Mouse (Mus musculus): ENCODE results near the gene Zbtb7a. TPM values are rescaled to one million over a fixed set of nuclear protein-coding genes. Genes with fewer than 3 reads are reported as not detected.

The Zbtb7a gene
- polyA plus RNA-seq, 1 experiment from 2014 or later: 25.0 TPM

DNA sequence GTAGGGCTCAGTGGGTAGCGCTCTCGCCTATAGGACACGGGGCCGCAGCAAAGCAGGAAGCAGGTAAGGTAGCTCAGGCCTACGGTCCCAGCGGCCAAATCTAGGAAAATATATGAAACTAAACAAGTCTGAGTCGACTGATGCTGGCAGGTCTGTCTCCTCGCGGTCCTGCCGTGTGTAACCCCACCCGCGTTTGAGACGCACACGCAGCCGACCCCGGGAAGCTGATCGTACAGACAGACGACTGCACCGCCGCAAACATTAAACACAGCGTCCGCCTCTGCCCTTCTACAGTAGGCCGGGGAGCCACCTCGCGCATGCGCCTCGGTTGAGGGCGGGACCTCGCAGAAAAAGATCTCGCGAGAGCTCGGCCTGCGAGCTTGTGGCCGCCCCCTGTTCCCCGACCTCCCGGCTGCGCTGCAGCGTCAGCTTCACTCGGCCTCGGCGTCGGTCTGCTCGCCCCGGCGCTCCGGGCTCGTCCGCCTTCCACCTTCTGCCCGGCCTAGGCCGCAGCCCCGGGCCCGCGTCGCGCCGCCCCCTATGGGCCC, 29.4 kb upstream of the Zbtb7a start, which contains the start of gene Map2k2:
Gene Map2k2 (plus strand): TSS at position 351 of the 548 bp plus-strand sequence.
- Histone ChIP-seq H3K4me3 (ENCODE audit: low read depth, low read length) (peak within 1 kb of the TSS; percentile 90), H3K36me3 (ENCODE audit: insufficient read depth) (peaks cover 30% of the 10 kb centered on the region), H3K27me3 (ENCODE audit: insufficient read depth, low read length) (no peaks in the 10 kb centered on the region), H3K9me3 (ENCODE audit: low read depth, low read length) (no peaks in the 10 kb centered on the region), H3K4me1 (ENCODE audit: insufficient read depth) (peaks cover 13% of the 10 kb centered on the region; the same call in 1 of the 2 replicates), H3K4me2 (peak within 1 kb of the TSS; percentile 84), H3K9ac (peak within 1 kb of the TSS; percentile 97), H3K27ac (ENCODE audit: low read depth) (peak within 1 kb of the TSS; percentile 99)
- DNase-seq (peak; percentile 100), ATAC-seq (ENCODE audit: insufficient read depth) (peak; percentile 94)
- TF ChIP-seq CTCF (IDR thresholded peaks at IDR 0.05; ENCODE audit: low read depth): no peak
- under 1% methylated on average over 55 of the region's 56 CpGs for WGBS

DNA sequence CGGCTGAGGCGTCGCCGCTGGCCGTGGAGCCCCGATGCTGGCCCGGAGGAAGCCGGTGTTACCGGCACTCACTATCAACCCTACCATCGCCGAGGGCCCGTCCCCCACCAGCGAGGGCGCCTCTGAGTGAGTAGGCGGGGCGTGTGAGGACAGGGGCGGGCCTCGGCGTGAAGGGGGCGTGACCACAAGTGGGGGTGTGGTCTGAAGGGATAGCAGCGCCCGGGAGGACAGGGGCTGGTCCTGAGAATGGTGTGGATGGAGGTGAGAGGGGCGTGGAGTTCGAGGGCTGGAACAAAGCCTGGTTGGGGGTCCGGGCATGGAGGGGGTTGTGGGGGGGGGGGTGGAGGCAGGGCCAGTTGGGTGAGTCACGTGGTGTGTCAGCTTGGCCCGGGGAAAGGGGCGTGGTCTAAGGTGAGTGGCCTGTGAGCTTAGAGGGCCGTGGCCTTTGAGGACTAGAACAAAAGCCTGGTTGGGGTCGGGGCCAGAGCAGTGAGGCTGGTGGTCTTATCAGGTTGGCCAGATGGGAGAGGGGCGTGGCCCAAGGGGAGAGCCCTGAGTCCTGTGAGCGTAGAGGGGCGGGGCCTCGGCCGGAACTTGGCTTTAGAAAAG, 28.8 kb upstream of the Zbtb7a start:
- DNase-seq (peak; percentile 89), ATAC-seq (ENCODE audit: insufficient read depth) (peak; percentile 86)
- Histone ChIP-seq H3K9me3 (ENCODE audit: low read depth, low read length) (no peaks in the 10 kb centered on the region), H3K27ac (ENCODE audit: low read depth) (peak overlapping the region; percentile 99), H3K36me3 (ENCODE audit: insufficient read depth) (peaks cover 35% of the 10 kb centered on the region), H3K4me1 (ENCODE audit: insufficient read depth) (peaks cover 13% of the 10 kb centered on the region; the same call in 1 of the 2 replicates), H3K4me2 (peak overlapping the region; percentile 84), H3K4me3 (ENCODE audit: low read depth, low read length) (peak overlapping the region; percentile 90), H3K27me3 (ENCODE audit: insufficient read depth, low read length) (no peaks in the 10 kb centered on the region), H3K9ac (peak overlapping the region; percentile 97)
- under 1% methylated on average over 33 of the region's 35 CpGs for WGBS
- TF ChIP-seq CTCF (IDR thresholded peaks at IDR 0.05; ENCODE audit: low read depth): peak; percentile 39; the same call in 1 of the 2 replicates

DNA sequence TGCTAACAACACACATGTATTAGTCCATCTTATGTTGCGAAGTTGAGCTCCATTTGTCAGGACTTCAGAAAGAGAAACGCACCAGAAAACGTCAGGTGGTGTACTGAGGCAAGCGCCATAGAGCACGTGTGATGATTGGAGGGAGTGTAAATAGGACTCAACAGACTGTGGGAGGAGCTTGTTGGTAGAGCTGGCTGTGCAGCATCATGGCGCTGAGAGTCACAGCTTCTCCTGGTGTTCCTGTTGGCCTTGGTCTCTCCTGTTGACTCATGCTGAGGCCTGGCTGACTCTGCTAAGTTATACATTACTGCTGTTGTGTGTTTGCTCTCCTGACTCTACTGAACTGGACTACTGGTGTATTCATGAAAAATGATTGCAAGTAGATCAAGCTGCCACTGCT, 22.1 kb upstream of the Zbtb7a start:
- H3K4me3 ChIP-seq (ENCODE audit: low read depth, low read length): no peak overlapping the region
- H3K9me3 ChIP-seq (ENCODE audit: low read depth, low read length): no peaks in the 10 kb centered on the region
- H3K4me1 ChIP-seq (ENCODE audit: insufficient read depth): no peaks in the 10 kb centered on the region
- no peak for TF ChIP-seq CTCF (IDR thresholded peaks at IDR 0.05; ENCODE audit: low read depth)
- peaks cover 93% of the 10 kb centered on the region for H3K36me3 ChIP-seq (ENCODE audit: insufficient read depth)
- H3K9ac ChIP-seq: no peak overlapping the region
- no peaks in the 10 kb centered on the region for H3K27me3 ChIP-seq (ENCODE audit: insufficient read depth, low read length)
- DNase-seq: no peak
- 87% methylated on average over 6 of the region's 6 CpGs for WGBS
- no peak overlapping the region for H3K27ac ChIP-seq (ENCODE audit: low read depth)
- no peak overlapping the region for H3K4me2 ChIP-seq
- ATAC-seq (ENCODE audit: insufficient read depth): no peak

DNA sequence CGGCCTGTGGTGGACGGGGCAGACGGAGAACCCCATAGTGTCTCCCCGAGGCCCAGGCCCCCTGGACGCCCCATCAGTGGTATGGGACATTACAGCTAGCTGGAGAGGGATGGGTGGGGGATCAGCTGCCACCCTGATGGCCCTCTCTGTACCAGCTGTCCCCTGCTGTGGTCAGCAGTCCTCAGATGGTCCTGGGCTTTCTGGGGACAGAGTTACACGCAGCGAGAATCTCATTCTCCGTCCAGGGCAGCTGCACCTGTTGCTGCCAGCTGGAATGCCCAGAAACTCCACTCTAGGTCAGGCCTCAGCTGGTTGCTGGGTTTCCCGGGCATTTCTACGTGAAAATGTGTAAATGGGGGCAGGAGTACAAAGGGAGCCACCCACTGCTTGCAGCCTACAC, 15.4 kb upstream of the Zbtb7a start:
- peaks cover 98% of the 10 kb centered on the region for H3K36me3 ChIP-seq (ENCODE audit: insufficient read depth)
- ATAC-seq (ENCODE audit: insufficient read depth) (no peak), DNase-seq (no peak)
- H3K4me2 ChIP-seq: no peak overlapping the region
- no peaks in the 10 kb centered on the region for H3K9me3 ChIP-seq (ENCODE audit: low read depth, low read length)
- H3K27me3 ChIP-seq (ENCODE audit: insufficient read depth, low read length): no peaks in the 10 kb centered on the region
- no peaks in the 10 kb centered on the region for H3K4me1 ChIP-seq (ENCODE audit: insufficient read depth)
- H3K9ac ChIP-seq: no peak overlapping the region
- no peak overlapping the region for H3K27ac ChIP-seq (ENCODE audit: low read depth)
- no peak overlapping the region for H3K4me3 ChIP-seq (ENCODE audit: low read depth, low read length)
- 90% methylated on average over 10 of the region's 10 CpGs for WGBS
- no peak for TF ChIP-seq CTCF (IDR thresholded peaks at IDR 0.05; ENCODE audit: low read depth)

DNA sequence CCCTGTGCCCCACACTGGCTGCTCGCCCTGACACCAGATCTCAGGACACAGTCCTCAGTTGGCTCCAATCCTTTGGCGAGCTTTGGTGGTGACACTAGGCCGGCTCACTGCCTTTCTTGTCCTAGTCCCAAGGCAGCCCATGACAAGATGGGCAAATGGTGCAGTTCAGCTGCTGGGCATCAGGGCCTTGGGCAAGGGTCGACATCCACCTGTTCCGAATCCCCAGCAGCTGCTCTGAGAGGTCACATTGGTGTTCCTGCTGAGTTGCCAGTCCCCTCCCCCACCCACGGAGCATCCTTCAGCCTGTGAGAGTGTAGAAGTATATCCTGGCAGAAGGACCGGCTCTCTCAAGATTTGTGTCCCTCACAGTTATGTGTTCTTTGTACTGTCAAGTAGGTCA, 14.4 kb upstream of the Zbtb7a start:
- Histone ChIP-seq H3K4me2 (no peak overlapping the region), H3K27ac (ENCODE audit: low read depth) (no peak overlapping the region), H3K9me3 (ENCODE audit: low read depth, low read length) (no peaks in the 10 kb centered on the region), H3K9ac (no peak overlapping the region), H3K27me3 (ENCODE audit: insufficient read depth, low read length) (no peaks in the 10 kb centered on the region), H3K4me3 (ENCODE audit: low read depth, low read length) (no peak overlapping the region), H3K36me3 (ENCODE audit: insufficient read depth) (peaks cover 89% of the 10 kb centered on the region), H3K4me1 (ENCODE audit: insufficient read depth) (no peaks in the 10 kb centered on the region)
- no peak for TF ChIP-seq CTCF (IDR thresholded peaks at IDR 0.05; ENCODE audit: low read depth)
- no peak for DNase-seq
- ATAC-seq (ENCODE audit: insufficient read depth): no peak
- 77% methylated on average over 7 of the region's 7 CpGs for WGBS

DNA sequence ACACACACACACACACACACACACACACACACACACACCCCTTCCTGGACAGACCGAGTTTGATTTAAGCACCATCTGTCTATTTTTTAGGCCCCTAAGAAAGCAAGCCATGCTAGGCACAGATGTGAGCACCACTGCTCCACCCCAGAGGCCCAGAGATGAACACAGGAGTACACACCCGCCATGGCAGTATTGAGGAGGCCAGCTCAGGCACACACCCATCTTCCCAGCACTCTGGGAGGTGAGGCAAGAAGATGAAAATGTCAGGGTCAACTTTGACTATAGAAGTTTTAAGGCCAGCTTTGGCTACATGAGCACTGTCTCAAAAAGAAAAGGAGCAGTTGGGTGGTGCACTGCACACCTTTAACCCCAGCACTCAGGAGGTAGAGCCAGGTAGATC, 12.1 kb upstream of the Zbtb7a start:
- ATAC-seq (ENCODE audit: insufficient read depth) (no peak), DNase-seq (no peak)
- 93% methylated on average over 2 of the region's 2 CpGs for WGBS
- H3K27ac ChIP-seq (ENCODE audit: low read depth): no peak overlapping the region
- TF ChIP-seq CTCF (IDR thresholded peaks at IDR 0.05; ENCODE audit: low read depth): no peak
- H3K4me2 ChIP-seq: no peak overlapping the region
- H3K36me3 ChIP-seq (ENCODE audit: insufficient read depth): peaks cover 69% of the 10 kb centered on the region
- H3K4me1 ChIP-seq (ENCODE audit: insufficient read depth): no peaks in the 10 kb centered on the region
- H3K9ac ChIP-seq: no peak overlapping the region
- no peak overlapping the region for H3K4me3 ChIP-seq (ENCODE audit: low read depth, low read length)
- no peaks in the 10 kb centered on the region for H3K27me3 ChIP-seq (ENCODE audit: insufficient read depth, low read length)
- no peaks in the 10 kb centered on the region for H3K9me3 ChIP-seq (ENCODE audit: low read depth, low read length)

DNA sequence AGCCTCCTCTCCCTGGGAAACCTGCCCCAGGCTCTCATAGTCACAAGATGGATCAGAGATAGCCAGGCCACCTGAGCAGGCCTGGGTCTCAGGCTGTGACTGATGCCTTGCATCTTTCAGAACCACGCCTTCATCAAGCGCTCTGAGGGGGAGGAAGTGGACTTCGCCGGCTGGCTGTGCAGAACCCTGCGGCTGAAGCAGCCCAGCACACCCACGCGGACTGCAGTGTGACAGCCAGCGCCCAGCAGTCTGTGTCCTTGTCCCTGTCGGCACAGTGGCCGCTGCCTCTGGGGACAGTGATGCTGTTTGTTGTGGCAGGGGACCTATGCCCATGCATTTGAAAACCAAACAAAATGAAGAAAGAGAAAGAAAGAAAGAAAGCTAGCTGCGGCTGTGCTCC, 11.5 kb upstream of the Zbtb7a start:
- no peak overlapping the region for H3K27ac ChIP-seq (ENCODE audit: low read depth)
- H3K4me2 ChIP-seq: no peak overlapping the region
- H3K36me3 ChIP-seq (ENCODE audit: insufficient read depth): peaks cover 62% of the 10 kb centered on the region
- no peak overlapping the region for H3K4me3 ChIP-seq (ENCODE audit: low read depth, low read length)
- H3K4me1 ChIP-seq (ENCODE audit: insufficient read depth): no peaks in the 10 kb centered on the region; the same call in 1 of the 2 replicates
- H3K9me3 ChIP-seq (ENCODE audit: low read depth, low read length): no peaks in the 10 kb centered on the region
- DNase-seq (no peak), ATAC-seq (ENCODE audit: insufficient read depth) (no peak)
- no peak overlapping the region for H3K9ac ChIP-seq
- TF ChIP-seq CTCF (IDR thresholded peaks at IDR 0.05; ENCODE audit: low read depth): no peak
- 73% methylated on average over 11 of the region's 11 CpGs for WGBS
- H3K27me3 ChIP-seq (ENCODE audit: insufficient read depth, low read length): no peaks in the 10 kb centered on the region
